Mouse (Mus musculus) R1 (cell line): ENCODE measurements at regions not wholly inside any gene's neighbourhood (a gene's known extent, or its start where the extent isn't known, plus 50 kb on each side); places are given as distances from the start of the nearest gene placed in this dataset.
A peak's percentile ranks its signal among the peaks of the same experiment; 100 is the strongest.

ENCODE experiments used
- DNase-seq: peaks from one replicate; pipeline ENCODE4 v3.0.0-alpha.2; 2018; ENCODE audit warnings: low read depth, low spot score

DNA sequence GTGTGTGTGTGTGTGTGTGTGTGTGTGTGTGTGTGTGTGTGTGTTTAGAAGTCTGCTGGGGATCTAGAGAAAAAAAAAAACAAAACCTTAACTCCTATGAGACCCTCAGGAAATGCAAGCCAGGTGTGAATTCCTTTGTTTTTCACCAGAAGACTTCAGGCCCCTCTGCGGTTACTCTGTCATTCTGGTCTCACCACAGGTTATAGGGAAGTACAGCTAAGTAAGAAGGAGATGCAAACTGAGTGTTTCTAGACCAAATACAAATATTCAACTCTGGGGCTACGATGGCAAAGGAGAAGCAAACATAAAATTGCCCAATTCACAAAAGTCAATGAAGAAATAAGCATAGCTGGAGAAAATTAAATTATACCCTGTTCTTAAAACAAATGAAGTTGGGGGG is 54.9 kb upstream of the Basp1 start:
- no peak for DNase-seq

DNA sequence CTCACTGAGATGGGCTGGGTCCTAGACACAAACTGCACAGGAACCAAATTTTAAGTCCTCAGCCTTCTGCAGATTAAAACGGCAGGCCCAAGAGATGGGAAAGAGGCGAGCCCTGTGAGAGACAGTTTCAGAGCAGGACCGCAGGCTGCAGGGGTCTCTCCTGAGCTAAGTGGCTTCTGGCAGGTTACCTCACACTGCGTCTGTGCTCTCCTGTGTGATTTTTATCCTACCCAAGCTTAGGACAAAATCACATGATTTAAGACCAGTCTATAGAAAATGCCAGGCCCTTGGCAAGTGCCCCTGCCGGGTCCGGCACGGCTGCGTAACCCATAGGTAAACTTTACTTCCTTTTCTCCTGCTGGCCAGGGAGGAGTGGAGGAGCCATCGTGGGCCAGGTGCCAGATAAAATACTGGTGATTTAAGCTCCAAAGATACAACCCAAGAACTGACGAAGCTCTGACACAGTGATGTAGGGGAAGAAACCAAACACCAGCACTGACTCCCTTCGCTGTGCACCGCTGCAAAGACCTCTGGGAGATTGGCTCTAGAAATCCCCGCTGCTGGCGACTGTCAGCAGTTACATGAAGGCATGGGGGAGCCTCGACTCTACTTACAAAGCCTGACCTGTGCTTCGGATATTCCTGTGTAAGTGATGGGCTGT is 55.8 kb upstream of the Basp1 start:
- DNase-seq, result peak; percentile 31

DNA sequence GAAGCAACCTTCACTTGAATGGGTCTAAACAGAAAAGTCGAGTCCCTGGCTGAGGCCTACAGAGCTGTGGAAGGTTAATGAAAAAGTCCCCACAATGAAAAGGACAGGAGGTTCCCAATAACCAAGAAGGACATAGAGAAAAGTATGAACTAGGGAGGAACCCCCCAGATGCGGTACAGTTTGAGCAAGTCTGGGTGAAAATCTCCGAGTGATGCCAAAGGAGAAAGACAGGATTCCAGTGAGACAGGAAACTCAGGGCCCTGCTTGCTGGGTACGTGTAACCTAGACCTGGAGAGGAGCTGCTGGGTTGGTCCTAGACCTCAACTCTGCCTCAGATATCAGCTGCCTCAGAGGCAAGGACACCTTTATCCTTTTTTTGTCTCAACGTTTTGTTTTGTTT is 57.8 kb upstream of the Basp1 start:
- DNase-seq, result no peak

DNA sequence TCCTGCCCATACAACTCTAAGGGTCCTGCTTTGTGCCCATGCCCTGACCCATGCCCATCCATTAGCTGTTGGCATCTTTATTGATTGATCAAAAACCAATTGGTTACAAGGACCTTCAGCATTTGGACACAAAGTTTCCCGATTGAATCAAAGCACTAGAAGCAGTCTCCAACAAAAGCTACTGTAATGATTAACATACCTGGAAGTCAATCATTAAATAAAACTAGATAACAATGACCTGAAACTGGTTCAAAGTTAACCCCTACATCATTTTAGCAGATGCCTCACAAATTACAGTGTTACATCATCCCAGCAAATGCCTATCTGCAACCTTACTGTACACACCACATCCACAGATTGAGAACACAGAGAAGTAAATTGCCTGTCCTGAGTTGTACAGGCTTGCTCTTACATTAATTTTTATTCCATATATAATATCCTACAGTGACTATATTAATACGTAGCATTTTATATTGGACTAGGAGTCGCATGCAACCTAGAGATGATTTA is 59.7 kb upstream of the Basp1 start:
- DNase-seq, result no peak

DNA sequence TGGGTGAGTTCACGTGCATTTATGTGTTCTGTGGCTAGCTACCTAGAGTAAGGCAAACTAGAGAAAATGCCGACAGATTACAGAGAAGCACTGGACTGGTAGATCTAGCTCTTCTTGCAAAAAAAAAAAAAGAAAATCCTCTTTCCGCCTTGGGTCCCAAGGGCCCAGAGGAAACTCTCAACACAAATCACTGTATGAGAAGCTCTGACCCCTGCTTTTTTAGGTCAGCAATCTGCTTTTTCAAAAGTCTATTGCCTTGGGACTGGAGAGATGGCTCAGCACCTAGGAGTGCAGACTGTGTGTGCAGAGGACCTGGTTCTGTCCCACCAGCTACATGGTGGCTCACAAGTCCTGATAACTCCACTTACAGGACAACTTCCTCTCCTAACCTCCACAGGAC is 60.5 kb upstream of the Basp1 start:
- no peak for DNase-seq

DNA sequence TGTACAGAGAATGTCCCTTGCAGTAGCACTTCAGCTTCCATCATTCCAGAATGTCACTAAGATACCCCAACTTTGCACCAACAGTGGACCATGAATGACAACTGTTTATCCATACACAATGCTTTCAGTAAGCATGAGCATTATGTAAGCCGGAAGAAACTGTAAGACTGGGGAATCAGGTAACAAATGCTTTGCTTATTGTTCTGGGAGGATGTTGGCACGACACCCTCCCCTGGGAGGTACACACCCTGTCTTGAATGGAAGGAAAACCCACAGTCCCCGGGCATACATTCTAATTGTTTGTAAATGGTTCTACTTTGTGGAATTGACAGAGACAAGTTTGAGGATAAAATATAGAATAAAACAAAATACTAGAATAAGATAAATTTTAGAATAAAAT is 69.0 kb upstream of the Basp1 start:
- DNase-seq, result no peak

DNA sequence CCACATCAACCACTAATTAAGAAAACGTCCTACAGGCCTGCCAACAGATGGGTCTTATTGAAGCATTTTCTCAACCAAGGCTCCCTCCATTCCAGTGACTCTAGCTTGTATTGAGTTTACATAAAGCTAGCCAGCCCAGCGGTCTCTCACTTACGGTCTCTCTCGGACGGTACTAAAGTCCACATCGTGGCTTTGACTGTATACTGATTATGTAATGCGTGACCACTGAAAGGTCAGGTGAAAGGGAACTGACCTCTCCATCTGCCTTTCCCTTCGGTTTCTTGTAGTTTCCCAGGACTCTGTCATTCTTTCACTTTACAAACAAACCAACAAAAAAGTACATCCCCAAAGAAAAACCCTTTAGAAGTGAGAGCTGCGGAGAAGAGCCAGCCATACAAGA is 71.8 kb upstream of the Basp1 start:
- DNase-seq, result no peak

DNA sequence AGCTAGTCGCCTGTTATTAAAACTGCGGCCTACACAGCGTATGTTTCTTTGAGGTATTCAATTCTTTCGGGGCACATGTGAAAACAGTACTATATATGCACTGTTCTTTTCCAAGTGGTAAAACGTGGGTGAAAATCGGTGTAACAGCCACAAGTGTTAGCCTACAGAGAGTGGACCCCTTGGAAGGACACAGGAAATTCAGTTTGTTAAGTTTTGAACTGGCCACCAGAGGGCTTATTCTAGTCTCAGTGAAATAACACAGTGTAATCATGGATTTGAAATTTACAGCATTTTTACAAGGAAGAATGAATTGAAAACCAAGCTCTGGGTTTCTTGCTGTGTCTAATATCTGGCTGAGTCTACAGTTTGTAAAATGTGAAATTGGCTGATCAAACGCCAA is 72.6 kb upstream of the Basp1 start:
- peak; percentile 20 for DNase-seq

DNA sequence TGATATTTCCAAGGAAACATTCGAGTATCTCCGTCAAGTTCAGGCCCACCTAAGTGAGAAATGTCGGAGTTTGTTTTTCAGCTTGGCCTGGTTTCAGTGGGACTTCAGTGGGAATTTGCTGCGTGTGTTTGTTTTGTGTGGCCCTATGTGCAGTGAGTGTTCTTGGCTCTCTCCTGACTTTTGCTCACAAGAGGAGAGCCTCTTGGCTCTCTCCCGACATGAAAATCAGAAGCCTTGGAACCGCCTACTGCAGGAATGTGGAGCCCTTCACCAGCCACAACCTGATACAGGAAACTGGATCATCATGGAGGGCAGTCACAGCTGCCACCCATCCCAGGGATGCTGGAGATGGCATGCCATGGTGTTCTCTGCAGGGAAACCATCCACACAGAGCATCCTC is 76.2 kb upstream of the Basp1 start:
- DNase-seq, result no peak

DNA sequence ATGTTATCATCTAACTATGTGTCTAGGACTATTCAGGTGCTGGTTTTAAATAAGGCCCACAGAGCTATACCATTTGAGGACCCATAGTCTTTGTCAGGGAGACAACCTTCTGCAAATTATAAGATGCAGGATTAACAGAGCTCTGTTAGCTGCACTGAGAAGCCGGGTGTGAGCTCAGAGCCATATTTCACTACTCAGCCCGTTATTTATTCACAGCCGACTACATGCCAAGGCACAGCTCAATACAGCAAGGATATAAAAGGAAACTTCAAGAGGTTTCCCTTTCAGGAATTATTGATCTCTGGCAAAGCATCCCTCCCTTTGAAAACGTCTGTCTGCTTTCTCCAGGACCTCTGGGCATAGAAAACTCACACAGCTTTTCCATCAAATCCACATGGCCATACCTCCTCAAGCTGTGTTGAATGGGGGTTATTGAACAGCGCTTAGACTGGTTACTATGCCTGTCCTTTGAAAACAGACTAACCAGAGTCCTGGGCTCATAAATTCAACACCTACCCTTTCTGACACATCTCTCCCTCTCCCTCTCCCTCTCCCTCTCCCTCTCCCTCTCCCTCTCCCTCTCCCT is 78.7 kb upstream of the Basp1 start:
- no peak for DNase-seq

DNA sequence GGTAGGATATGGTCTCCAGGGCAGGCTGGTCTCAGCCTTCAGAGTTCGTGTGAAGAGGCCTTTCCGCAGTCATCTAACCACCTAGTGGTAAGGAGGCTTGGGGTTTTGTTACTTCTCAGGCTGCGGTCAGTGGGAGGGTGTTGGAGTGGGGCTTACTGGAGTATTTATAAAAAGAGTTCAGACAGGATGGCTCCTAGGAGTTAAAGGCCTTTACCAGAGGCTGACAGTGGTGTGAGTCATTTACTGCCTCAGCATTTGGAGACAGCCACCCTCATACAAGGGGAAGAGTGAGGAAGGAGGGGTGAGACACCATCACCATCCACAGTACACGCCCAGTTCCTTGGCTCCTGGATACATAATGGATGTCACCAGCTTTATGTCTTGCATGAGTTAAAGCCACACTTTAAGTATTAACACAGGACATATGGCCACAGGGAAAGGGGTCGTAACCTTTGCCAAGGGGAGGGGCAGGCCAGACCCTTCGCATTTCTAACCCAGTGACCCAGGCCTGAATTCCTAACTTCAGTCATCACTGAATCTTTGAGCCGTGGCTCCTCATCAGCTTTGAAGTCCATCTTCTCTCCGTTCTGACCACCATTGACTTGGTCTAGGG is 81.2 kb upstream of the Basp1 start:
- no peak for DNase-seq

DNA sequence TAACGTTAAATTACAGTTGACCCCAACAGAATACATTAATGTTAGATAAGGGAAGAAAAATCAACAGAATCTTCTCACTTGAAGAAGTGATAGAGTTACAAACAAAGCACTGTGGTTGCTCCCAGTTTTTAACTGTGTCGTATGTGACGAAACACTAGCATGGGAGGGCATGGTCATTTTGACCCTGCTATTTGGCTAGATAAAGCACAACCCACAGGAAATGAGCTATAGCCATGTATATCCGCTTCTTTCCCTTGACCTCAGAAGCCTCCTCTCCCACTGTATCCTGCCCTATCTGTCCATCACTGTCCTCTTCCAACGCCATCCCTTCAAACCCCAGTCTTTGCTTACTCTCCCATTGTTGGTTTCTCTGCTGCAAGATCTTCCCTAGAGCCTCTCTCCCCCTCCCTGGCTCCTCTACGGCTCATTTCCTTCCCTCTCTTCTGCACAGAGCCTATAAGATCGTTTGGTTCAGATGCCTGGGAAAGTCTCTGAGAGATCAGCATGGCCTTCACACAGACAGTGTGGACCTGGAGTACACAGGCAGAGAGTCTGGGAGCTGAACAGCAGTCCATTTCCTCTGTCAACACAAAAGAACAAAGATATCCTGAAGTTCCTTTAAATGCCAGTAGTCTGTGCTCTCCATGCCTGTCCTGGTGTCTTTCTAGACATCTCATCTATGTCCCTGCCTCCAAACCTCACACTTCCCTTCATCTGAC is 82.5 kb upstream of the Basp1 start:
- no peak for DNase-seq

DNA sequence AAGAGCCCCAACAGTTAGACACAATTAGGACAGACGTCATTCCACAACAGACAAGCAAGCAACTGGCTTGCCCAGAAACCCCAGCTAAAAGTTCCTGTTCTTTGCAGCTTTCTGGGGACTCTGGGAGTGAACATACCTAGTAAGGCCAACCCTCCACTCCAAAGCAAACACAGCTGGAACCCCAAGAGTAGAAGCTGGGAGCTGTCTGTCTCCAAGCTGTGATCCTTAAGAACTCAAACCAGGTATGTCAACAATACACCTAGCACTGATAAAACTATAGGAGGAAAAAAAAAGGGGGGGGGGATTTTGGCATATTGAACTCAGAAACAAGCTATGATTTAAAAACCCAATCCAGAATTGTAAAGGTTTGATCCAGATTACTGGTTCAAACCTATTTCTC is 84.2 kb upstream of the Basp1 start:
- DNase-seq, result no peak

DNA sequence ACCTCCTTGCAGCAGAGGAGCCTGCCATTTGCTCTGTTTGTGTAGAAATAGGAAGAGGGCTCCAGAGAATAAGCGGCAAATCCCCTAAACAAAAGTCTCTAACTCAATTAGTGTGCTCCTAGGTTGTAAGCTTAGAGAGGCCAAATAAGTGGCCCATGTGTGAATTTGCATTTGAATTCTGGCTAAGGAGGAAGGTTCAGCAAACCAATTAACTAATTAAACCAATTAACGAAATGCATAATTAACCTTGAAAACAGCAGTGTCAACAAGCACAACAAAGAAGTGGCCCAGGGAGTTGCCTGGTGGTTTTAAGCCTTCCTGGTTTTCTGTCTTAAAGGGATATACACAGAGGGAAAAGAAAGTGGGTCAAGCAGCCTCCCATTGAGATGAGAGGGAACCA is 84.9 kb upstream of the Basp1 start:
- no peak for DNase-seq

DNA sequence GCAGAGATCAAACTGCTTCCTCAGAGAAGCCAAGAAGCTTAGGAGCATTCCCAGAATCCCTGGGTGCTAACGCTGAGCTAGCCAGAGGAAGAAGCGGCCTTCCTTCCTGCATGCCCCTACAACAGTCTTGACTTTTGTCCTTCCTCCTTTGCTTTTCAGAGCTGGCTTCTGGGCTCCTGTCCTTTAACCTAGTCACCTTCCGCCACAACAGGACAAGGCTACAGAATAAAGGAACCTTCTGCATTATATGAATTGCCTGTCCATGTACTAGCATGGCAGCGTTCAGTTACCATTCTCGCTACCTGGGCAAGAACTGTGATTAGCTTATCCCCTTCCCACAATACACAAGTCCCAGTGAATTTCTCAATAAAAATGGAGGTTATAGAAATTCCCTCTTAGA is 88.9 kb upstream of the Basp1 start:
- no peak for DNase-seq

DNA sequence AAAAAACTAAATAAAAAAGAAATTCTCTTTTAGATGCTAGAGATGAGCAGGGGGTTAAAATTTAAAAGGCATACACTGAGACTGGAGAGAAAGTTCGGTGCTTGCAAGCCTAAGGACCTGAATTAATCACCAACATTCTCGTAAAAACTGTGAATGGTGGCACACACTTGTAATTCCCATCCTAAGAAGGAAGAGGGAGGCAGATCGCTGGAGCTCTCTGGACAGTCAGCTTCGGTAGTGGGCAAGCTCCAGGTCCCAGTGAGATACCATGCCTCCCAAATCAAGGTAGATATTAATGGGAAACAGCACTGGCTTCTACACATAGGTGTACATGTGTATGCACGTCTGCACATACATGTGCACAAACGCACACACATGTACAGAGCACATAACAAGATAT is 89.5 kb upstream of the Basp1 start:
- DNase-seq, result no peak

DNA sequence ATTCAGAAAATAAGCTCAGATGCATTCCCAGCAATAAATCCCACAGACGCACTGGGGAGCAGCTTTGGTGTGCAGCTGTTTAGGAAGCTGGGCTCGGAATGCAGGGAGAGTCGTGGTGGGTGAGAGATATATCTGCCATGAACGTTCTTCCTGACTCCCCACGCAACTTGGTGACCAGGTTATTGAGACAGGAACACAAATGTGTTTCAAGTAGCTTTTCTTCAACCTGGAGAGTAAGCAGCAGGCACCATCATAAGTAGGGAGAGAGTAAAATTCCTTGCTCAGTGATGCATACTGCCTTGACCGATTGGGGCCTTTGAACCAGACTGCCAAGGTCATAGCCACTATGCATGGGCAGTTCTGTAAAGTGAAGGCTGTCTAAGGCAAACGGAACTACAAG is 95.6 kb upstream of the Basp1 start:
- DNase-seq, result peak; percentile 18

DNA sequence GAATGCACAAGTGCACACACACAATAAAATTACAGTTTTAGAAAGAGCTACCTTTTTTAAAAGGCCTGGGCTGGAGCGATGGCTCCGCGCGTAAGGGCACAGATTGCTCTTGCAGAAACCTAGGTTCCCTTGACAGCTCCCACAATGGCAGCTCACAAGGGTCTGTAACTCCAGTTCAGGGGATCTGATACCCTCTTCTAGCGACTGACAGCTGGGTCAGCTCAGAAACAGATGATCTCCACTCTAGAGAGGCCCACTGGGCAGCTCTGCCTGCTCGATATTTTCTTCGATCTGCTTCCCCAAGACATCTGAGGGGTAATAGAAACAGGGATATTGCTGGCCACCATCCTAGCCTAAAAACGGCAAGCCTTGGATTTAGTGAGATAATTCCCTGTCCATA is 96.0 kb upstream of the Basp1 start:
- no peak for DNase-seq

DNA sequence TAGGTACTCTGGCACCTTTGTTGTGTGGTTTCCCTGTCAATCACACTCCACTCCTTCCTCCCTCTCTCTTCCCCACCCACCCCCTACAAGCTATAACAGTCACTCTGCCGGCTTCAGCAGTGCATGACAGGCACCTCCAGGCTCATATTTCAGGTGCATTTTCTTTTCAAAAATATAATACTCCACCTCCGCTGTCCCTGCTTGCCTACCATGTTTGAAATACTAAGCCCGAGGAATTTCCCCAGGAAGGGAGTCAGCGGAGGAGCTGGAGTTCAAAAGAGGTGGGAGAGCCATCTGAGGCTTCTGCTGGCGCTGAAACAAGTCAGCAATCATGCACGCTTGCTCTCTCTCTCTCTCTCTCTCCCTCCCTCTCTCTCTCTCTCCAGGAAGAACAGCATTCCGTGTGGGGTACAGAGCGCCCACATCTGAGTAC is 96.5 kb upstream of the Basp1 start:
- DNase-seq, result no peak

DNA sequence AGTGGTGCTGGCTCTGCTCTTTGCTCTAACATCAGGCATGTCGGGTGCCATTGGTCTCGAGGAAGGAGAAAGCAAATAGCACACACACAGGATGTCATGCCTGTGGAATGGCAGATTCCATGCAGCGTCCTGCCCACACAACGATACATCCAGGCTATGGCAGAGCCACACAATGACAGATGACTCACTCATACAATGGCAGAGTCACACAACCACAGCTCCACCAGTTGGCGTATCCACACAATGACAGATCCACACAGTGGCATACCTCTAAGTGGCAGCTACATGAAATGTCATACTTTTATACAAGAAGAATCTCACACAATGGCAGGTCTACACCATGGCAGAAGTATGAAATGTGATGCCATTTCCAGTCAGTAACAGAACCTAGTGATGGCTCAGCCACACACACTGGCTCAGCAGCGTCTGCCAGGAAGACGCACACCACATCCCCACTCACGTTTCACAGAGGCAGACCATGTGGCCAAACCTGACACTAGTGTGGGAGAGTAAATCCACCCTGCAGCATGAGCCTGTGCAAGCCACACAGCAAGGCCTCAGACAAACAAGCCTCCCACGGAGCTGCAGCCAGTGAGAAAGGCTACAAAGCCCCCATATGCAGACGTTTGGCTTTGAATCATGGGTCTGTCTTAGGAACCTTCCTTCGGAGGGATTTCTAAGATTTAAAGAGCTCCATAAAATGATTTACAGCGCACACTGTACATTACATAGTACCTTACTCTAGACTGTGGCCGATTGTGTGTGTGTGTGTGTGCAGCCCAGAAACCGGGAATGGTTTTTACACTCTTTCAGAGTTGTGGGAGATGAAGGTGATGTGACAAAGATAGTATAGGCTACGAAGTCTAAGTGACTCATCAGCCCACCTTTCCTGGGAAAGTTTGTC is 104.0 kb upstream of the Myo10 start:
- DNase-seq, result no peak

DNA sequence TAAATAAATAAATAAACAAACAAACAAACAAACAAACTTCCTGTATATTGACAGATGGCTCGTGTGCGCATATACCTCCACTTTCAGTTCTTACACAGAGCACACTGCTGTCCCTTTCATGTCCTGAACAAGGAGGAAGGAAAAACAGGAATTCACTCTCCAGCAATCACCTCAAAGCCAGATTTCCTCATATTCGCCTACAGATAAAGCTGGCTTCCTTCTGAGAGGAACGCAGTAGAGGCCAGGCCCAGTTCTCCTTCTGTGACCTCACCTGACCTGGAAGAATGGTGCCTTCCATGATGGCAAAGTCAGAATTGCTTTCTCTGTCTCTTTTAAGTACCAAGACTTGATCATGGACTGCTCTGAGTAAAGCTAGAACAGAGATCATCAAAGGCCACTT is 98.1 kb upstream of the Myo10 start:
- no peak for DNase-seq

DNA sequence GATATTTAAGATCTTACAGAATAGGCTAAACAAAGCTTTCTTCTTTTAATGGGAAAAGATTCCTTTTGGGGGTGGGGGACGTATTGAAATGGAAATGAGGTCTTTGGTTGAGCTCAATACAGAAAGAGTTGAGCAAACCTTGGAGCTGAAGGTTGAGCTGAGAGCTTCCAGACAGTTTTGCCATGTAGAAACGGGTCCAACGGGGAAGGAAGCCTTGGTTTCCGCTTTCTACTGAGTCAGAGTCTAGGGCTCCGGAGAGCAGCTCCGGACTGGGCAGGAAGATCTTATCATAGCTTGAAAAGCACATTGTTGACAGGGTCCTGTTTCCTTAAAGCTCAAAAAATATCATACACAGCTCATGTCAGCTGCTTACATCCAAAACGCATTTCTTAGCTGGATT is 97.0 kb upstream of the Myo10 start:
- peak; percentile 59 for DNase-seq
